Comparison of ENCODE assay signal across 21 mouse cellular contexts in genomic region chr16:74718154-74718553, GRCm38 (mm10).
DNase-seq lines count a peak whose midpoint lies in the region; ATAC-seq and TF ChIP-seq lines count a peak whose summit lies in the region.
"Had no signal": no experiment of that assay in that cellular context is flagged by ENCODE, and none has a peak within 500 bp of the region (broad histone marks: within the 10 kb centered on the region; RNA-seq: fewer than 3 reads in every experiment).

No protein-coding gene starts in this region.

- H3K4me1 ChIP-seq in intestine, embryonic 14.5 days (replicated peaks; ENCODE audit: control insufficient read depth, insufficient read depth, low read length) = peaks cover 8% of the 10 kb centered on the region; the same call in 1 of the 2 replicates
- no peaks in the 10 kb centered on the region for H3K4me1 ChIP-seq in intestine, postnatal 0 days (replicated peaks; ENCODE audit: control insufficient read depth, insufficient read depth, low read length)
- no peaks in the 10 kb centered on the region for H3K4me1 ChIP-seq in intestine, embryonic 16.5 days (ENCODE audit: control insufficient read depth, insufficient read depth, low read length)
- no peaks in the 10 kb centered on the region for H3K4me1 ChIP-seq in intestine, embryonic 15.5 days (replicated peaks)
- 0 out of 2 replicates have a peak, but pooled peaks cover 10% of the 10 kb centered on the region for H3K4me1 ChIP-seq in kidney, embryonic 16.5 days (ENCODE audit: insufficient read depth, low read length)

- H3K9me3 ChIP-seq in intestine, embryonic 14.5 days (ENCODE audit: control insufficient read depth, low read length) = no peaks in the 10 kb centered on the region
- H3K9me3 ChIP-seq in intestine, postnatal 0 days (ENCODE audit: control insufficient read depth) = no peaks in the 10 kb centered on the region
- no peaks in the 10 kb centered on the region for H3K9me3 ChIP-seq in intestine, embryonic 16.5 days (ENCODE audit: control insufficient read depth, low read length)
- no peaks in the 10 kb centered on the region for H3K9me3 ChIP-seq in intestine, embryonic 15.5 days
- no peaks in the 10 kb centered on the region for H3K9me3 ChIP-seq in kidney, embryonic 16.5 days (ENCODE audit: low read length)
- H3K9me3 ChIP-seq: G1E had no signal

- ATAC-seq in intestine, embryonic 14.5 days (replicated peaks; ENCODE audit: low FRiP score, low TSS enrichment, low read depth) = peak; percentile 61
- ATAC-seq in intestine, postnatal 0 days = no peak
- peak; percentile 76 for ATAC-seq in intestine, embryonic 16.5 days
- no peak; the same call in 1 of the 2 replicates for ATAC-seq in intestine, embryonic 15.5 days
- ATAC-seq in kidney, embryonic 16.5 days (ENCODE audit: low FRiP score, low TSS enrichment) = peak; percentile 50; the same call in 1 of the 2 replicates
- ATAC-seq: activated CD4-positive, CD25-positive, alpha-beta regulatory T cell, adult 4 months; CD4-positive, CD25-positive, alpha-beta regulatory T cell, adult 4 months; Patski had no signal

- H3K36me3 ChIP-seq in intestine, embryonic 14.5 days (ENCODE audit: control insufficient read depth, insufficient read depth, low read length) = no peaks in the 10 kb centered on the region
- H3K36me3 ChIP-seq in intestine, postnatal 0 days (ENCODE audit: control insufficient read depth, insufficient read depth) = no peaks in the 10 kb centered on the region
- no peaks in the 10 kb centered on the region for H3K36me3 ChIP-seq in intestine, embryonic 16.5 days (ENCODE audit: control insufficient read depth, insufficient read depth, low read length)
- no peaks in the 10 kb centered on the region for H3K36me3 ChIP-seq in intestine, embryonic 15.5 days
- H3K36me3 ChIP-seq in kidney, embryonic 16.5 days (ENCODE audit: insufficient read depth, low read length) = no peaks in the 10 kb centered on the region
- H3K36me3 ChIP-seq: G1E had no signal

- H3K27ac ChIP-seq in intestine, embryonic 14.5 days (ENCODE audit: low read depth) = no peak overlapping the region
- H3K27ac ChIP-seq in intestine, postnatal 0 days (ENCODE audit: low read depth, low read length) = no peak overlapping the region
- no peak overlapping the region for H3K27ac ChIP-seq in intestine, embryonic 16.5 days (ENCODE audit: low read length)
- no peak overlapping the region for H3K27ac ChIP-seq in intestine, embryonic 15.5 days
- no peak overlapping the region for H3K27ac ChIP-seq in kidney, embryonic 16.5 days (ENCODE audit: low read length)

- H3K9ac ChIP-seq in intestine, embryonic 14.5 days (ENCODE audit: low read length) = no peak overlapping the region
- no peak overlapping the region for H3K9ac ChIP-seq in intestine, postnatal 0 days (ENCODE audit: low read depth, low read length)
- H3K9ac ChIP-seq in intestine, embryonic 16.5 days (ENCODE audit: low read depth, low read length) = no peak overlapping the region
- H3K9ac ChIP-seq in intestine, embryonic 15.5 days = no peak overlapping the region
- H3K9ac ChIP-seq in kidney, embryonic 16.5 days (replicated peaks; ENCODE audit: low read length) = no peak overlapping the region

- WGBS in intestine, embryonic 14.5 days = 51% methylated on average over 2 of the region's 2 CpGs
- 39% methylated on average over 2 of the region's 2 CpGs for WGBS in intestine, postnatal 0 days
- 56% methylated on average over 2 of the region's 2 CpGs for WGBS in intestine, embryonic 16.5 days
- 47% methylated on average over 2 of the region's 2 CpGs for WGBS in intestine, embryonic 15.5 days
- WGBS in kidney, embryonic 16.5 days = 58% methylated on average over 2 of the region's 2 CpGs

- DNase-seq in intestine, embryonic 14.5 days (ENCODE audit: low spot score) = no peak
- no peak for DNase-seq in kidney, postnatal 10 days
- DNase-seq: adrenal gland, adult 2 months; adrenal gland, adult 8-10 months; adrenal gland, postnatal 10 days; adrenal gland, postnatal 14 days; adrenal gland, postnatal 25 days; adrenal gland, postnatal 36 days; B cell, adult 2 months; cerebellum, adult 11 months; cerebellum, adult 11-12 months; cerebellum, adult 18-20 months had no signal

- no peaks in the 10 kb centered on the region for H3K27me3 ChIP-seq in intestine, embryonic 14.5 days (replicated peaks; ENCODE audit: control insufficient read depth, insufficient read depth, low read length)
- no peaks in the 10 kb centered on the region for H3K27me3 ChIP-seq in intestine, postnatal 0 days (replicated peaks; ENCODE audit: control insufficient read depth, insufficient read depth, low read length)
- no peaks in the 10 kb centered on the region for H3K27me3 ChIP-seq in intestine, embryonic 16.5 days (replicated peaks; ENCODE audit: control insufficient read depth, insufficient read depth, low read length)
- no peaks in the 10 kb centered on the region for H3K27me3 ChIP-seq in intestine, embryonic 15.5 days (replicated peaks)
- H3K27me3 ChIP-seq in kidney, embryonic 16.5 days (ENCODE audit: insufficient read depth, low read length) = no peaks in the 10 kb centered on the region
- H3K27me3 ChIP-seq: CH12.LX had no signal

- H3K4me3 ChIP-seq in intestine, embryonic 14.5 days (ENCODE audit: low read depth, low read length) = no peak overlapping the region
- no peak overlapping the region for H3K4me3 ChIP-seq in intestine, postnatal 0 days (ENCODE audit: low read depth, low read length)
- H3K4me3 ChIP-seq in intestine, embryonic 16.5 days (ENCODE audit: low read length) = no peak overlapping the region
- no peak overlapping the region for H3K4me3 ChIP-seq in intestine, embryonic 15.5 days (replicated peaks)
- H3K4me3 ChIP-seq in kidney, embryonic 16.5 days (ENCODE audit: low read length) = no peak overlapping the region

- no peak for TF ChIP-seq CTCF in intestine, postnatal 0 days (IDR thresholded peaks at IDR 0.05; ENCODE audit: low read depth)

- no peak overlapping the region for H3K4me2 ChIP-seq in intestine, embryonic 14.5 days (ENCODE audit: low read length)
- no peak overlapping the region for H3K4me2 ChIP-seq in intestine, postnatal 0 days (replicated peaks; ENCODE audit: low read depth)
- no peak overlapping the region for H3K4me2 ChIP-seq in intestine, embryonic 16.5 days (ENCODE audit: low read depth, low read length)
- H3K4me2 ChIP-seq in intestine, embryonic 15.5 days (replicated peaks) = no peak overlapping the region
- no peak overlapping the region for H3K4me2 ChIP-seq in kidney, embryonic 16.5 days (replicated peaks; ENCODE audit: low read depth, low read length)

Comparison
In these comparisons a context has a peak if more than half of its experiments do, and no peak if none do; other contexts are left out.
1. ATAC-seq: peak in intestine, embryonic 14.5 days (single experiment), intestine, embryonic 16.5 days (single experiment) and kidney, embryonic 16.5 days (single experiment); none in intestine, postnatal 0 days (single experiment) and intestine, embryonic 15.5 days (single experiment).